Mouse (Mus musculus) kidney, postnatal 0 days (tissue): Measurements from ENCODE around the gene Tefm. TPM values are rescaled to one million over a fixed set of nuclear protein-coding genes. Genes with fewer than 3 reads are reported as not detected.
"Not testable (repeated sequence)": the region's sequence is repeated elsewhere in the genome, so short reads cannot be mapped to it uniquely, and the experiment has no call there.

ENCODE experiments used
- ATAC-seq: fragments of 200-750 bp; cut with Nextera tagmentation; replicated peaks from 2 replicates; pipeline ENCODE4 v1.8.0; 2017; ENCODE audit warnings: low read depth, moderate number of reproducible peaks, moderate TSS enrichment, moderate library complexity; ENCODE audit not compliant: low FRiP score
- DNase-seq: peaks from one replicate; pipeline ENCODE4 v3.0.0-alpha.2; 2016; ENCODE audit warnings: low spot score
- H3K27ac ChIP-seq: fragments of 300-500 bp; sonication (generic); 2 replicates; pipeline ENCODE4 v1.5.1; 2014; ENCODE audit warnings: mild to moderate bottlenecking
- H3K27me3 ChIP-seq: fragments of 300-500 bp; sonication (generic); 2 replicates; pipeline ENCODE4 v1.6.1; 2014; ENCODE audit warnings: low read length, mixed read lengths; ENCODE audit not compliant: insufficient read depth
- H3K36me3 ChIP-seq: fragments of 300-500 bp; sonication (generic); 2 replicates; pipeline ENCODE4 v1.6.1; 2014; ENCODE audit warnings: low read length, mixed read lengths; ENCODE audit not compliant: insufficient read depth
- H3K4me1 ChIP-seq: fragments of 300-500 bp; sonication (generic); replicated peaks from 2 replicates; pipeline ENCODE4 v1.6.1; 2014; ENCODE audit warnings: antibody characterized with exemption, low read length, mixed read lengths; ENCODE audit not compliant: insufficient read depth
- H3K4me2 ChIP-seq: fragments of 300-500 bp; sonication (generic); 2 replicates; pipeline ENCODE4 v1.6.1; 2014; ENCODE audit warnings: mild to moderate bottlenecking, low read length, moderate library complexity, mixed read lengths
- H3K4me3 ChIP-seq: fragments of 300-500 bp; sonication (generic); replicated peaks from 2 replicates; pipeline ENCODE4 v1.5.1; 2014; ENCODE audit warnings: low read depth, low read length
- H3K9ac ChIP-seq: fragments of 300-500 bp; sonication (generic); 2 replicates; pipeline ENCODE4 v1.6.1; 2014; ENCODE audit warnings: low read depth, low read length
- H3K9me3 ChIP-seq: fragments of 300-500 bp; sonication (generic); replicated peaks from 2 replicates; pipeline ENCODE4 v1.6.1; 2016; ENCODE audit warnings: low read length, inconsistent platforms, mixed read lengths
- CTCF ChIP-seq: IDR thresholded peaks from 2 replicates; pipeline ENCODE4 v1.5.1; 2016; ENCODE audit warnings: antibody characterized with exemption, low read depth, mild to moderate bottlenecking, moderate library complexity
- WGBS: fragments of 180-500 bp; shearing (Covaris S2); extraction: QIAGEN DNeasy Blood & Tissue Kit; methylation state at CpG from one replicate; pipeline ENCODE4 v1.1.7; 2014; 5-methylcytosine and 5-hydroxymethylcytosine counted together
- polyA plus RNA-seq: library from polyadenylated mRNA; unstranded; fragments of >200 nt; fragmentation: Nextera tagmentation; extraction: Ambion mirVana; gene quantifications from 2 replicates; pipeline ENCODE4 v1.2.1, GENCODE M21; 2015

The Tefm gene
- polyA plus RNA-seq, 1 experiment from 2014 or later: 36.5 TPM

DNA sequence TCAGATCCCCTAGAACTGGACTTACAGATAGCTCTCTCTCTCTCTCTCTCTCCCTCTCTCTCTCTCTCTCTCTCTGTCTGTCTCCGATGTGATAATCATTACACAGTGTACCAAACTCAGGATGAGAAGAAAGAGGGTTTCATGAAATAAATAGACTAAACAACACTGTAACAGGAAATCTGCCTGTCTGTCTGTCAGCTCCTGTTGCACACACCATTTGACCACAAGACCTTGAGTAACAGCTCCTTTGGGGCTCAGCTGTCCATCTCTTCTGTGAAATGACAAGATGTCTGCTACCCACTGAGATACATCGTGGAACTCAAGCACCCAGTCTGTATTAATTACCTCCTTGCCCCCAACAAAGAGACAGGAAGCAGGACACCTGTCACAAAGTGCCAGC is 9.6 kb upstream of the Tefm start:
- ATAC-seq (no peak), DNase-seq (no peak)
- 63% methylated on average over 2 of the region's 2 CpGs for WGBS
- no peaks in the 10 kb centered on the region for H3K36me3 ChIP-seq
- H3K4me2 ChIP-seq: no peak overlapping the region
- H3K9me3 ChIP-seq: no peaks in the 10 kb centered on the region
- 0 out of 2 replicates have a peak, but pooled peaks cover 12% of the 10 kb centered on the region for H3K4me1 ChIP-seq
- no peaks in the 10 kb centered on the region for H3K27me3 ChIP-seq
- H3K9ac ChIP-seq: no peak overlapping the region
- H3K4me3 ChIP-seq: no peak overlapping the region
- H3K27ac ChIP-seq: no peak overlapping the region
- no peak for TF ChIP-seq CTCF

DNA sequence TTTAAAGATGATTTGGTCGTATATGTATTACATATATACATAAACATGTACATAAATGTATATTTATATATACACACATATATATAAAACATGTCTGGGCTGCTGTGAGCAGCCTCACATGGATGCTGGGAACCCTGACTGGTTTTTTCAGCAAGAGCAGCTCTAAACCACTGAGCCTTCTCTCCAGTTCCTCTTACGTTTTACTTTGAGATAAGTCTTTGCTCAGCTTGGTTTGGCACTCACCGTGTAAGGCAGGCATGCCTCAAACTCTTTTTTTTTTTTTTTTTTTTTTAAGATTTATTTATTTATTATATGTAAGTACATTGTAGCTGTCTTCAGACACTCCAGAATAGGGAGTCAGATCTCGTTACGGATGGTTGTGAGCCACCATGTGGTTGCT is 8.6 kb upstream of the Tefm start:
- Histone ChIP-seq H3K9ac (no peak overlapping the region), H3K4me2 (no peak overlapping the region), H3K36me3 (no peaks in the 10 kb centered on the region), H3K9me3 (no peaks in the 10 kb centered on the region), H3K27me3 (no peaks in the 10 kb centered on the region), H3K4me3 (no peak overlapping the region), H3K4me1 (0 out of 2 replicates have a peak, but pooled peaks cover 12% of the 10 kb centered on the region), H3K27ac (no peak overlapping the region)
- TF ChIP-seq CTCF: no peak
- ATAC-seq: no peak
- whole genome bisulfite sequencing: 72% methylated on average over 5 of the region's 5 CpGs
- no peak for DNase-seq

DNA sequence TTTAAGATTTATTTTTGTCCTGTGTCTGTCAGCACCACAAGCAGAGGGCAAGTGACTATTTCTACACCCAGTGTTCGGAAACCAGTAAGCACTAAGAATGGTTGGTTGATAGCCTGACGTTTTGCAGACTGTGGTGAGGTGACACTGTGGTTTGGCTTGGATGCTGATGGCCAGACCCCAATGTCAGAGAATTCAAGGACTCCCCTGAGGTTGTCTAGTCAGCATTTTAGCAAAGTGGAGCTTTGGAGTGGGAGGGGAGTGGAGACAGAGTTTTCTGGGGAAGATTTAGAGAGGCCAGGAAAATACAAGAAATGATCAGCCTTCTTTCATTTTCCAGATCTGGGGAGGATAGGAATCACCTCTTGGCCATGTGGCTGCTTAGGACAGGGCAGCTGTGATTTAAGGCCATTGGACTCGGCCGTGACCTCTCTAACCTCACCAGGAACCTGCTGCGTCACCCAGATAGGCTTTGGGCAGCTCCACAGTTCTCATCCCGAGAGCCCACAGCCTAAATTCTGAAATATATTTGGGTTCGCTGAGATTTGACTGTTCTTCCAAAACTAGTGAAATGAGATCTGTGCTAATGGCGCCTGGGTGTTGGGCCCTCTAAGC is 7.5 kb upstream of the Tefm start:
- no peaks in the 10 kb centered on the region for H3K9me3 ChIP-seq
- H3K4me3 ChIP-seq: no peak overlapping the region
- no peak overlapping the region for H3K27ac ChIP-seq
- WGBS: 75% methylated on average over 8 of the region's 8 CpGs
- H3K4me2 ChIP-seq: no peak overlapping the region
- no peaks in the 10 kb centered on the region for H3K36me3 ChIP-seq
- TF ChIP-seq CTCF: no peak
- 0 out of 2 replicates have a peak, but pooled peaks cover 11% of the 10 kb centered on the region for H3K4me1 ChIP-seq
- no peak for DNase-seq
- no peak for ATAC-seq
- no peak overlapping the region for H3K9ac ChIP-seq
- no peaks in the 10 kb centered on the region for H3K27me3 ChIP-seq

DNA sequence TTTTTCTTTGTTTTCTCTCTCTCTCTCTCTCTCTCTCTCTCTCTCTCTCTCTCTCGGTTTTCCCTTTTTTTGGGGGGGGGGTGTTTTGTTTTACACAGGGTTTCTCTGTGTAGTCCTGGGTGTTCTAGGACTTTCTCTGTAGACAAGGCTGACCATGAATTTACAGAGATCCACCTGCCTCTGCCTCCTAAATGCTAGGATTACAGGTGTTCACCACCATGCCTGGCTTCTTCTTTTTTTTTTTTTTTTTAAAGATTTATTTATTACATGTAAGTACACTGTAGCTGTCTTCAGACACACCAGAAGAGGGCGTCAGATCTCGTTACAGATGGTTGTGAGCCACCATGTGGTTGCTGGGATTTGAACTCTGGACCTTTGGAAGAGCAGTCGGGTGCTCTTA is 7.0 kb upstream of the Tefm start:
- 67% methylated on average over 1 of the region's 4 CpGs for WGBS

DNA sequence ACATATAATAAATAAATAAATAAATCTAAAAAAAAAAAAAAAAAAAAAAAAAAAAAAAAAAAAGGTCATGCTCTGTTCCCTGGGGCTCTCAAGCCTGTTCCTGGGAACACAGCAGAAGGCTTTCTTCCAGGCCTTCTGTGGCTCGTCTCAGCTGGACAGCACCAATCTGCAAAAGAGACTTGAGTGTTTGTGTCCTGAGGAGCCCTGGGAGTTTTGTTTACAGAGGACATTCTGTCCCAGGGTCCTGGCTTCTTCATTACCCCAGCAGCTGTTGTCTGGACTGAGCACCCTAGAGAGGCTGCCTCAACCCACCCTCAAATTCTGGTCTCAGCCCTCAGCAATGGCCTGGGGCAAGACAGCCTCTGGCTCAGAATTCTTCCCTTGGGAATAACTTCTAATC is 6.3 kb upstream of the Tefm start:
- Histone ChIP-seq H3K27ac (no peak overlapping the region), H3K4me3 (no peak overlapping the region), H3K27me3 (no peaks in the 10 kb centered on the region), H3K36me3 (no peaks in the 10 kb centered on the region), H3K9me3 (no peaks in the 10 kb centered on the region), H3K4me1 (0 out of 2 replicates have a peak, but pooled peaks cover under 1% of the 10 kb centered on the region), H3K4me2 (no peak overlapping the region), H3K9ac (no peak overlapping the region)
- TF ChIP-seq CTCF: no peak
- DNase-seq: peak; percentile 70
- WGBS: 48% methylated on average over 1 of the region's 1 CpGs
- peak; percentile 47; the same call in 1 of the 2 replicates for ATAC-seq

More for the DNA sequence above, 7.0 kb upstream of the Tefm start:
- not testable (repeated sequence) for H3K27ac ChIP-seq, H3K9me3 ChIP-seq, DNase-seq, H3K4me1 ChIP-seq, H3K36me3 ChIP-seq, H3K4me3 ChIP-seq, H3K27me3 ChIP-seq, H3K9ac ChIP-seq, H3K4me2 ChIP-seq, ATAC-seq

DNA sequence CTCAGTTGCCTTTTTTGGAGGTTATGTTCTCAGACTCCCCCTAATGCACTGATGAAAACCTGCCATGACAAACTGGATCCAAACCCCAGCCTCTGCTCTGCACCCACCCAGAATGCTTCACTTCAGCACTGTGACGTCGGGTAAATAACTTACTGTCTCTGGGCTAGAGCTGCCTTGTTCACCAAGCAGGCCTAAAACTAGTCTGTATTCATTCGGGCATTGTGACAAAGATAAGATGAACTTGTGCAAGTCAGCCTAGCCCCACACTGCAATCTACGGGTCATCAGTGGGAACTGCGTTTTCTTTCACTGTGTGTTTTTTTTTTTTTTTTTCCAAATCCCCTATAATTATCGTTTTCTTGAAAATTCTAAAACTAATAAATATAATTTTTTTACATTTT is 5.8 kb upstream of the Tefm start:
- Histone ChIP-seq H3K4me3 (no peak overlapping the region), H3K9me3 (no peaks in the 10 kb centered on the region), H3K4me2 (no peak overlapping the region), H3K27me3 (no peaks in the 10 kb centered on the region), H3K27ac (no peak overlapping the region), H3K36me3 (no peaks in the 10 kb centered on the region), H3K9ac (no peak overlapping the region), H3K4me1 (peaks cover 5% of the 10 kb centered on the region; the same call in 1 of the 2 replicates)
- WGBS: 68% methylated on average over 6 of the region's 6 CpGs
- peak; percentile 23 for DNase-seq
- no peak for ATAC-seq
- TF ChIP-seq CTCF: no peak
